Mouse (Mus musculus) spleen, adult 2 months (tissue): Measurements from ENCODE around the gene Smarca5. TPM values are rescaled to one million over a fixed set of nuclear protein-coding genes. Genes with fewer than 3 reads are reported as not detected.

Experiments used
- DNase-seq, 2 experiments: peaks; one replicate each; pipeline versions ENCODE4 v3.0.0 to v3.0.0-alpha.2; 2012 to 2021; ENCODE audit warnings: low spot score in 2 of 2, low read depth in 1 of 2
- H3K27ac ChIP-seq: fragments of 200-500 bp; 2 replicates; pipeline ENCODE4 v1.5.1; 2012; ENCODE audit warnings: low read length, inconsistent platforms; ENCODE audit not compliant: insufficient read depth
- H3K27me3 ChIP-seq: fragments of 200-500 bp; 2 replicates; pipeline ENCODE4 v1.6.1; 2012; ENCODE audit warnings: mild to moderate bottlenecking, moderate library complexity, low read length, inconsistent platforms; ENCODE audit not compliant: control insufficient read depth, insufficient read depth
- H3K36me3 ChIP-seq: fragments of 200-500 bp; 2 replicates; pipeline ENCODE4 v1.6.1; 2012; ENCODE audit warnings: mild to moderate bottlenecking, low read length, inconsistent platforms; ENCODE audit not compliant: control insufficient read depth, insufficient read depth
- H3K4me1 ChIP-seq: fragments of 200-500 bp; 2 replicates; pipeline ENCODE4 v1.6.1; 2011; ENCODE audit warnings: inconsistent platforms; ENCODE audit not compliant: control insufficient read depth, insufficient read depth, insufficient read length
- H3K4me3 ChIP-seq: fragments of 200-500 bp; 2 replicates; pipeline ENCODE4 v1.5.1; 2011; ENCODE audit warnings: mild to moderate bottlenecking, inconsistent platforms; ENCODE audit not compliant: insufficient read depth, insufficient read length; ENCODE audit errors: extremely low read depth
- CTCF ChIP-seq: fragments of 200-500 bp; IDR thresholded peaks from 2 replicates; pipeline ENCODE4 v1.5.1; 2011; ENCODE audit warnings: mild to moderate bottlenecking, inconsistent platforms; ENCODE audit not compliant: insufficient read depth, insufficient read length, insufficient replicate concordance; ENCODE audit errors: extremely low read depth
- POLR2A ChIP-seq: fragments of 200-500 bp; IDR thresholded peaks from 2 replicates; pipeline ENCODE4 v1.6.1; 2011; ENCODE audit warnings: low read depth, low read length, inconsistent platforms
- WGBS: fragments of 180-500 bp; shearing (Covaris S2); methylation state at CpG from one replicate; pipeline ENCODE4 v1.1.7; 2018; 5-methylcytosine and 5-hydroxymethylcytosine counted together
- polyA plus RNA-seq: library from polyadenylated mRNA; depleted of rRNA; stranded (reverse); fragments of >200 nt; gene quantifications from 2 replicates; pipeline ENCODE4 v1.2.3, GENCODE M21; 2012; rRNA removed

Smarca5 gene
- polyA plus RNA-seq, 1 experiment, result 5.1 TPM

GRCm38 (mm10) chr8:80669277-80669901 is 69.9 kb downstream of the Smarca5 start:
- Histone ChIP-seq H3K4me3 (no peak overlapping the region), H3K27ac (no peak overlapping the region), H3K27me3 (no peaks in the 10 kb centered on the region), H3K36me3 (no peaks in the 10 kb centered on the region), H3K4me1 (no peaks in the 10 kb centered on the region)
- no peak for DNase-seq
- TF ChIP-seq CTCF (no peak), POLR2A (no peak)
- WGBS, result 76% methylated on average over 17 of the region's 17 CpGs

GRCm38 (mm10) chr8:80663476-80663875 is 75.8 kb downstream of the Smarca5 start:
- Histone ChIP-seq H3K27ac (no peak overlapping the region), H3K36me3 (no peaks in the 10 kb centered on the region), H3K4me3 (no peak overlapping the region), H3K4me1 (no peaks in the 10 kb centered on the region), H3K27me3 (no peaks in the 10 kb centered on the region)
- DNase-seq, result no peak
- WGBS, result 23% methylated on average over 3 of the region's 3 CpGs
- TF ChIP-seq POLR2A (no peak), CTCF (no peak)

DNA sequence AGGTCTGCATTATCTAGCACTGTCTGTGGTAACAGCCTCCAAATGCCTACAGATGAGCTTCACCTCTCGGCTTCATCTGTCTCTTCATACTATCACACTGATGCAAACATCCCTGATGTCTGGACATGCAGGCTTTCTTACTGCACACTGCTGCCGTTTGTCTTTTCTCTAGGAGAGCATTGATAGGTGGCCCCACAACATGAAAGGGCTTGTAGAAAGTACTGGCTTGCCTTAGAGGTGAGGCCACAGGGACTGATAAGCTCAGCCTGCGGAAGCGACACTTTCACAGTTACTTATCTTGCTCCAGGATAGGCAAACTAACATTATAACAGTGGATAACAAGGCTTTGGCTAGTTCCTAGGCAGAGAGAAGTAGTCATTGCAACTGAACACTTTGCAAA is 78.2 kb downstream of the Smarca5 start:
- no peaks in the 10 kb centered on the region for H3K36me3 ChIP-seq
- H3K4me1 ChIP-seq, result no peaks in the 10 kb centered on the region
- H3K27me3 ChIP-seq, result no peaks in the 10 kb centered on the region
- DNase-seq, result no peak
- TF ChIP-seq CTCF (no peak), POLR2A (no peak)
- H3K27ac ChIP-seq, result no peak overlapping the region
- WGBS, result 77% methylated on average over 4 of the region's 4 CpGs
- no peak overlapping the region for H3K4me3 ChIP-seq

DNA sequence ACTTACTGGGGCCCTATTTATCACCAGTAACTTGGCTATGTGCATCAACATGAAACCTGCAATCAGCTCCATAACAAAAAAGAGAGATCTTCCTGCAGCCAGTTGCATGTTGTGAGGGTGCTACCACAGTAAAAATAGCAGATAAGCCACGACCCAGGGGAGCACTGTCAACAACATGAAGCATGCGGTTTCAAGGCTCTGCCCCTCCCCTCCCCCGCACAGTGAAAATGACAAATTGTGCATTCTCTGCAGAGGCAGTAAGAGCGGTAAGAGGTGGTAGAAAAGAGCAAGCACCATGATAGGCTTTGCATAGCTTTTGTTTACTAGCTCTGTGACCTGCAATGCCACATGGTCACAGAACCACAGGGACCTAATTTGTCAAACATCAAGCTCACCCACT is 81.7 kb downstream of the Smarca5 start:
- Histone ChIP-seq H3K36me3 (no peaks in the 10 kb centered on the region), H3K27me3 (no peaks in the 10 kb centered on the region), H3K4me1 (no peaks in the 10 kb centered on the region), H3K4me3 (no peak overlapping the region), H3K27ac (no peak overlapping the region)
- no peak for DNase-seq
- WGBS, result 19% methylated on average over 4 of the region's 4 CpGs
- no peak for TF ChIP-seq POLR2A
- no peak for TF ChIP-seq CTCF

Other genes with a start within 250 kb of the Smarca5 start
- 34.5 and 59.0 TPM in 2 replicates for gene Gypa, start 245.7 kb downstream of the Smarca5 start, polyA plus RNA-seq
- gene Frem3, start 128.4 kb downstream of the Smarca5 start, polyA plus RNA-seq, result not detected in 2 replicates
- 4.4 and 4.9 TPM in 2 replicates for gene Gab1, start 141.0 kb upstream of the Smarca5 start, polyA plus RNA-seq